Mouse (Mus musculus) heart, postnatal 14 days (tissue): ENCODE measurements around the gene Serp2. TPM values are rescaled to one million over a fixed set of nuclear protein-coding genes. Genes with fewer than 3 reads are reported as not detected.
A peak's percentile ranks its signal among the peaks of the same experiment; 100 is the strongest.

Source experiments
- DNase-seq, 2 experiments: peaks; one replicate each; pipeline ENCODE4 v3.0.0; 2021 to 2022
- intact Hi-C: fragments of 180-260 bp; cut with DNase I; formaldehyde crosslinking; loops from one replicate; pipeline ENCODE4 v1.15.1; 2025
- total RNA-seq, 2 experiments: library from RNA; stranded (reverse); gene quantifications; 2 replicates each; pipeline ENCODE4 v1.2.3; 2021

Gene Serp2
- total RNA-seq, 2 experiments from 2014 or later, result 0.68 to 1.0 TPM

DNA sequence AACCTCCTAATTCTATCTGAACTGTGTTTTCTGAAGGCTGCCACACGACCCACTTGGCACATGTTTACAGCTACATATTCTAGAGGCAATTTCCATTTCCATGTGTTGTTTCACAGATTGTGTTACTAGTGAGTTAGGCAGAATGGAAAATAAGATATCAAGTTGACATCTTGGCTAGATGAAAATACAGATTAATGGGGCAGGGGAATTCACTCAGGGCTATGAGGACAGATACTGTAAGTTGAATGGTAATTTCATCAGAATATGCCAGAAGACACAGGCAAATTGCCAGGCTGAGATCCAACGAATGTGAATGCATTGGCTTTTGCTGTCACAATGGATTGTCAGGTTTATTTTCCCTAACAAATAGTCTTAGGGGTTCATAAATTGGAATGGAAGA, 21.2 kb upstream of the Serp2 start:
- DNase-seq, result no peak
- intact Hi-C loops, result no loop called here

- intact Hi-C loops, result no loop called here
- no peak for DNase-seq
These were observed 13.6 kb upstream of the Serp2 start for GRCm38 (mm10) chr14:76570292-76570691.

- intact Hi-C loops, result no loop called here
- DNase-seq, result no peak
These were observed 12.7 kb upstream of the Serp2 start for GRCm38 (mm10) chr14:76569271-76569961.

DNA sequence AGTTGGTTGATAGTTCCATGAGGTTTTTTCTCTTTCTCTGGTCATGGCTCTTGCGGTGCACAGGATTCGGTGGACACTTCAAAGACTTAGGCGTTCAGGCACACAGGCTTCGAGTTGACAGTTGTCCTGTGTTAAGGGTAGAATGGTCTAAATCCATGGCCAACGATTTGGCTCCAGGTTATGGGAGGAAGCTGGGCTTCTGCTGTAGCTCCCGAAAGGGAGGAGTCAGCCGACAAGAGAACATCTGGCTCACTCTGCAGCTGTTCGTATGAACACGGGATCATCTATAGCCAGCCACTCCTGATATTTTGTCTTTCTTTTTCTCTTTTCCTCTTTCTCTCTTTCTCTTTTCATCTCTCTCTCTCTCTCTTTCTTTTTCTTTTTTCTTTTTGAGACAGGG, 11.9 kb upstream of the Serp2 start:
- DNase-seq, result no peak
- intact Hi-C loops, result no loop called here

DNA sequence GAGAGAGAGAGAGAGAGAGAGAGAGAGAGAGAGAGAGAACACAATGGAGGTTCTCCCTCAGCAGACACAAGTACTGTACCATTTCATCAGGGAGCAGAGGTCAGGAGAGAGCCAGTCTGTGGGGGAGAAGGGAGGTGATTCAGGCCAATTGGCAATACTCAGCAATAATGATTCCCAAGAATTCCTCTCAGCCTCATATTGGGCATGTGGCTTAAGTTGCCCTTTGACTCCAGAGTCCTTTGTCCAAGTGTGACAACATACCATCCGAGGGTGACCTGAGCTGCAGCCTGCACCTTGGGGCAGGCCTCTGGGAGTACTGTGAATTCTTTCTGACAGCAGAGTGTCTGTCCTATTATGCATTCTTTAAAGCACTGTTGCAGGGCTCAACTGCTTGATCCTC, 10.6 kb upstream of the Serp2 start:
- DNase-seq, result no peak
- intact Hi-C loops, result no loop called here

GRCm38 (mm10) chr14:76566711-76567110, 10.0 kb upstream of the Serp2 start:
- no peak for DNase-seq
- intact Hi-C loops, result no loop called here

- intact Hi-C loops, result no loop called here
- DNase-seq, result no peak
These were observed 9.5 kb upstream of the Serp2 start for GRCm38 (mm10) chr14:76566193-76566592.

DNA sequence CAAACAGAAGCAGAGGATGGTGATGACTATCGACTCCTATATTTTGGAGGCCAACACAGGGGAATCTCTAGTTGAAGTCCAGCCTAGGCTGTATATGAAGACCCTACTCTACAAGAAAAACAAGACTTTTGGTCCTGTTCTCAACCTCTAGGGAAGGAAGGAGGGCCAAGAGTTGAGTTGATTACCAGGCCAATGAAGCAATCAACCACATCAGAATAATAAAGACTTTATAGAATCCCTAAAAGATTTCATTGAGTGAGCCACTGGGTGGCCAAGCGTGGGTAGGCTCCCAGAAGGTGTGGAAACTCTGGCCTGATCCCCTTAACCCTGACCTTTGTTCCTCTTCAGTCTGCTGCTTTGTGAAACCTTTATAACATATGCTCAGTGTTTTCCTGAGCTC, 2.5 kb upstream of the Serp2 start:
- intact Hi-C loops, result loop anchor here (5.0 kb wide), 2 partner anchors 52 to 98 kb away; no protein-coding TSS in a partner anchor
- no peak for DNase-seq

GRCm38 (mm10) chr14:76558171-76558570, 1.5 kb upstream of the Serp2 start:
- intact Hi-C loops, result loop anchor here (5.0 kb wide), 2 partner anchors 51 to 99 kb away; no protein-coding TSS in a partner anchor
- DNase-seq, result peak; percentile 15 to 16

DNA sequence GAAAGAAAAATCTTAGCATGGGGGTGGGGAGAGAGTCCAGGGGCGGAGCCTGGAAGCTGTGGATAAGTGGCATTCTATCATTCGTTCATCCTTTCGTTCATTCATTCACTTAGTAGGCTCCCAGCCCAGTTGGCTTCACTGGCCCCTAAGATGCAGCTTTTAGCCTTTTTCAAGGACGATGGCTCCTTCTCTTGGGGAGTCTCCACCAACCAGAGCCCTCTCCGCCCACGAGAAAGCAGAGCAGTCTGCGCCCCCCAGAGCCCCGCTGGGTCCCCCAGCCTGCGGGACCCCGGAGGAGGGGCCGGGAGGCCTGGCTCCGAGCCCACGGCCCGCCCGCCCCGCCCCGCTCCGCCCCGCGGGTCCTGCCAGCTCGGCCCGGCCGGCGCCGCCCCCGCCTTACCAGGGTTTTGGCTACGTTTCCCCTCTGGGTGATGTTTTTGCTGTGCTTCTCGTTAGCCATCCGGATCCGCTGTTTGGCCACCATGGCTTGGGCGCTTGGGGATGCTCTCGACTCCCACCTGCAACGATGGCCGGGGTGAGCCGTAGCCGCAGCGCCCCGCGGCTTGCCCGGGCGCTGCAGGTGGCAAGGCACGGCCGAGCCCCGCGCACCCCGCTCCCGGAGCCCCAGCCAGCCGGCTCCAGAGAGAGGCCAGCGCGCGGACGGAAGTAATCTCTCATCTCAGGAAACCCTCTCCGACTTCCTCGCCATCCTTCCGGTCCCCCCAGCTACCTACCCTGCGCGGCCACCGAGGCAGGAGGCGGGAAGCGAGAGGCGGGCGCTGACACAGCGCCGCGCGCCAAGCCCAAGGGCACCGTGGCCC, 448 bp downstream of the Serp2 start:
- intact Hi-C loops, result loop anchor here (5.0 kb wide), 2 partner anchors 49 to 101 kb away; no protein-coding TSS in a partner anchor
- DNase-seq, result peak; percentile 61 to 66

GRCm38 (mm10) chr14:76555263-76556030, 1.2 kb downstream of the Serp2 start:
- no peak for DNase-seq
- intact Hi-C loops, result loop anchor here (5.0 kb wide), 2 partner anchors 48 to 102 kb away; no protein-coding TSS in a partner anchor

DNA sequence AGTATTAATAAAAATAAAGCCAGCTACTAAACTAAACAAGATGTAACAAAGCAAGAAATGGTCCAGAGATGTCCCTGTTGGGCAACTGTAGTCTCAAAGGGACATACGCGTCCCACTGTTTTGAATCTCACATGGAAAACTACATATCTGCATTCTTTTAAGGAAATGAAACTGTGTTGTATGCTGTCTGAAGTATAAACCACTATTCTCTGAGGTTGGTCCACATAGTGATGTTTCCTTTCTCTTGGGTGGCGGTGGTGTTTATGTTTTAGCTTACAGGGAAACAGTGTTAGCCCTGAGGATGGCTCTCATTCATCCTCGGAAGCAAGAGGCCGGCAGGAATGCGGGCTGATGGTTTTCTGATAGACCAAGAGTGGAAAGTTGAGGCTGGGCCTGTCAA, 12.6 kb downstream of the Serp2 start:
- intact Hi-C loops, result no loop called here
- DNase-seq, result no peak

DNA sequence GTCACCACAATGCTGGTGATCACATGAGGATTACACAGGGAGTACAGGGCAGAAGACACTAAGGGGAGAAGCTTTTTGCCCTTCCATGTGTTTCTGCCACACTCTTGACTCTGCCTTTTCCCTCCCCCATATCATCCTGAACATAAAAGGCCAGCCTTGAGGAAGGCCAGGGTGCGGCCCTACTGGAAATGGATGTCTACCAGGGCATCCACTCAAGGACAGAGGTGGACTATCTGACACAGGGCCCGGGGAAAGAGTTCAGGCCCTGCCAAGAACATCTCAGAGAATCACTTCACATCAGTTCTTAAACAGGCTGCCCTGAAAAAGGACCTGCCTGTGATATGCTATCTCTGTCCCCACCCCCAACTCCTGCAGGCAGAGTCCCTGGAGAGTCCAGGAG, 15.3 kb downstream of the Serp2 start:
- intact Hi-C loops, result no loop called here
- no peak for DNase-seq

DNA sequence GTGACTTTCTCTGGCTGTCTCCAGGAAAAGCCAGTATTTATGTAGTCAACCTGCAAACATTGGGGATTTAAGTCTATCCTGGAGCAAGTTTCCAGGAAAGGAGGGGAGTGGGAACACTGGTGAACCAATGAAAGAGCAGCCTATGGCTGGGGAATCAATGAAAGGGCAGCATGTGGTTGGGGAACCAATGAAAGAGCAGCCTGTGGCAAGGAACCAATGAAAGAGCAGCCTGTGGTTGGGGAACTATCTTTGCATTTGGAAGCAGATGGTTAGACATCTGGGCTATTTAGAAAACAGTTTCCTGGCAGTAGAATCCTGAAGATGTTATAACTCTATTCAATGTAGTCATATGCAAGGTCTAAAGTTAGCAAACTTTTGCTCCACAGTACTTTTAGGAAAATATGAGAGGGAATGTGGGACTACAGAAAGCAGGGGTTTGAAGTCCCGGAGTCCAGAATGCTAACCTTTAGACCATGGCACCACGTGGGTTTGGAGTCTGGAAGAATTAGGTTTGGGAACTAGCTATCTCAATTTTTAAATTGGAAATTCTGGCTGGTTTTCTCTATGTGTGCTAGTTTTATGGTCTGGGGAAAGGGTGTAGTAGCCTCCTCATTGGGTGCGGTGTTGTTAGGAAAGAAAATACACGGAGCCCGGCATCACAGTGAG, 16.6 kb downstream of the Serp2 start:
- no peak for DNase-seq
- intact Hi-C loops, result no loop called here

DNA sequence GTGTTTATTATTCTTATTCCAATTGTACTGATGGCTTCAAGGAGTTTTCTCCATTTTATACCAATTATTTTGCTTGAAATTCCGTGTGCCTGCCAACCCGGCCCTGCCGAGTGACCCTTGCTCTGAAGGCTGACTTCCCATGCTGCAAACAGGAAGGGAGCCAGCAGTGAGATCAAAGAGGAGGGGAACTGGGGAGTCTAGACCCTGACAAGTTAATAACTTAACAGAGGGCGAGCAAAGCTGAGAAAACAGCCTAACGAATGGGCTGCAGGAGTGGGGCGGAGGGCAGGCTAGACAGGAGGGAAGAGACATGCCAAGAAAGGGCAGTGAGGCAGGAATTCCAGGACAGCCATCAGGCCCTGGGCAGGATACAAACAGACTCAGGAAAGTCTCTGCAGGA, 19.8 kb downstream of the Serp2 start:
- intact Hi-C loops, result no loop called here
- no peak for DNase-seq

GRCm38 (mm10) chr14:76535096-76535495, 21.6 kb downstream of the Serp2 start:
- intact Hi-C loops, result no loop called here

DNA sequence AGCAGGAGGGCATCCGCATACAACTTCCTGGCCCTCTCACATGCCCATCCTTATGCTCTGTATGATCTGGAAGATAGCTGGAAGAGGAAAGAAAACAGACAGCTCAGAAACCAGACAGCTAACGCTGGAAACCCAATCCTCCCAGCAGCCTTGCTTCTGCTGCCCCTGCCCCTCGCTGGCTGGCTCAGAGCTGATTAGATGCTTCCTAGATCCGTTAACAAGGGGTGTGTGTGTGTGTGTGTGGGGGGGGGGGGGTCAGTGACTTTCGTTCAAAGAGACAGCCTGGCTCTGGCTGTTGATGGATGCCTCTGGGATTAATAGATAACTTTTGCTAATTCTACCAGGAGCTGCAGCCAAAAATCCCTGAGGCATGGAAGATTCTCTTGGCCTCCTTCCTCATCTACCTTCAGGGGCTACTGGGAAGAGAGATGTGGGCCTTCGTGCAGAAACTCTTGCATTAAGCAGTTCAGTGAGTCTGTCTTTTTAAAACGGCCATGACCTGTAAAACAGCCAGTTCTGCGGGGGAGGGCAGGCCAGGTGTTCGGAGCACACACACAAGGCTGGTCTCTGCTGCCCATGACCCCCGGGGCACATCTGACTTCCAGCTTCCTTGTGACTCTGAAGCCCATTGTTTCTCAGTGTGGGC, 23.4 kb downstream of the Serp2 start:
- intact Hi-C loops, result no loop called here
- no peak for DNase-seq

More at GRCm38 (mm10) chr14:76535096-76535495, 21.6 kb downstream of the Serp2 start:
- no peak for DNase-seq

DNA sequence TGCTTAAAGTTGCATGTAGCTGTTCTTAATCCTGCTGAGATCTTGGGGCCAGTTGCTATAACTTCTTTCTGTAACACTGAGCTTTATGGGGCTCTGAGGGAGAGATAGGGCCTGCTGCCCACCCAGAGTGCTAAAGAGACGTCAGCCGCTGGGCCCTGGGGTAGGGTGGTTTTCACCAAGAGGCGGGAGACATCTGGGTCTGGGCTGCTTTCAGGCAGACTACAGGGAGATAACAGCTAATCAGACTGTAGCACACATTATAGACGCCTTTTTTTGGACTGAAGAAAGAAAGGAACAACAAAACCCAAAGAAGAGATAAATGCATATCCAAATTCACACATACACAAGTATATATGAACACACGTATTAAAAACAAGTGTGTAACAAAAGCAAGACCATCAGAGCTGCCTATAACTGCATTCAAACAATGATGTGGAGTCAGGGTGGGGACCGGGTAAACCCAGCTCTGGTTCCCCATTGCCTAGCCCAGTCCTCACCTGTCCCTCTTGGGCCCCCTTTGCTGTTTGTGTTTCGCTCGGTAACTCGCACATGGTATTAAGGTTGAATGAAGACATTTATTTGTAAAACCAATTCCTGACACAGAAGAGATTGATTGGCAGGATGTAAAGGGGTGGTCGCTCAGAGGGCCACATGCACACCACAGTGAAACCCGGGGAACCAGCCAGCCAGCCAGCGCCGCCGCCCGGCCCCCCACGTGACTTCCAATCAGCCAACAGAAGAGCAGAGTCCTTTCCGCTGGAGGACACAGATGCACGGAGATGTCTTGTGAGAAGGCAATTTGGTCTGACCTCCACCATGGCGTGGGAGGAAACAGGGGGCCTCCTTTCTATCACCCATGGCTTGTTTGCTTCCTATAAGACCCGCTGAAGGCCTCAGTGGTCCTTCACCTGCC, 24.2 kb downstream of the Serp2 start:
- intact Hi-C loops, result no loop called here
- DNase-seq, result peak in 1 of 2 experiments; percentile 14
